In the genomic region with DNA sequence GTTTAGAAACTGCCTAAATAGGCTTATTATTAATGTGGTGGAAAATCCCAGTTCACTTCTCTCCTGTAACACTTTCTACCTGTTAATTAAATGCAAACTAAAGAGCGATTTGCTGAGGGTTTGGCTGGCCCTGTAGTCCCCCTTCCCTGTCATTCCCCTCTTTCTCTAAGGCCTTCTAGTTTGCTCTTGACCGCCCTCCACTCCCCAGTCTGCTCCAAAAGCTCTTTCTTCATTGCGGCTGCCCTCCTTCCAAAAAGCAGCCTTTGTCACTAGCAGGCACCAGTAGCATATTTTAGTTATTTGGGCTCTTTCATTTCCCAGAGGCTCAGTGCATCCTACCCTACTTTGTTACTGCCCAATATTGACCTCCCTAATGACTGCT, we compare ENCODE assay signal across 7 mouse cellular contexts. TPM values are rescaled to one million over a fixed set of nuclear protein-coding genes. Genes with fewer than 3 reads are reported as not detected.
A peak's percentile ranks its signal among the peaks of the same experiment; 100 is the strongest.
DNase-seq lines count a peak whose midpoint lies in the region; ATAC-seq and TF ChIP-seq lines count a peak whose summit lies in the region.

No protein-coding gene starts in this region.

- H3K4me3 ChIP-seq in kidney, postnatal 0 days (replicated peaks; ENCODE audit: low read depth, low read length), result peak overlapping the region; percentile 65; the same call in 1 of the 2 replicates
- no peak overlapping the region for H3K4me3 ChIP-seq in embryonic fibroblast, embryonic 13.5 days (ENCODE audit: insufficient read depth, low read length)
- H3K4me3 ChIP-seq in intestine, embryonic 16.5 days (ENCODE audit: low read length), result peak overlapping the region; percentile 68
- H3K4me3 ChIP-seq in myocyte, result peak overlapping the region; percentile 40

- peak overlapping the region; percentile 94 for H3K4me2 ChIP-seq in kidney, postnatal 0 days (ENCODE audit: low read length)
- peak overlapping the region; percentile 97; the same call in 1 of the 2 replicates for H3K4me2 ChIP-seq in intestine, embryonic 16.5 days (ENCODE audit: low read depth, low read length)
- peak overlapping the region; percentile 72 for H3K4me2 ChIP-seq in myocyte (ENCODE audit: low read depth)

- H3K27ac ChIP-seq in kidney, postnatal 0 days, result peak overlapping the region; percentile 92
- H3K27ac ChIP-seq in embryonic fibroblast, embryonic 13.5 days (ENCODE audit: insufficient read depth, low read length), result 0 out of 2 replicates have a peak overlapping the region, but pooled peaks have one; percentile 9
- H3K27ac ChIP-seq in intestine, embryonic 16.5 days (ENCODE audit: low read length), result no peak overlapping the region

- no peak for TF ChIP-seq CTCF in kidney, postnatal 0 days (IDR thresholded peaks at IDR 0.05; ENCODE audit: low read depth)
- TF ChIP-seq CTCF in embryonic fibroblast, embryonic 13.5 days (IDR thresholded peaks at IDR 0.05; ENCODE audit: borderline replicate concordance, insufficient read depth, low read length), result no peak

- no peak for ATAC-seq in kidney, postnatal 0 days (replicated peaks; ENCODE audit: low FRiP score, low read depth)
- ATAC-seq in intestine, embryonic 16.5 days, result 0 out of 2 replicates have a peak, but pooled peaks have one; percentile 3

- no peak for TF ChIP-seq POLR2A in embryonic fibroblast, embryonic 13.5 days (IDR thresholded peaks at IDR 0.05; ENCODE audit: low read depth, low read length)
- TF ChIP-seq POLR2A in myocyte (IDR thresholded peaks at IDR 0.05; ENCODE audit: insufficient read length, low read depth), result no peak

- H3K9me3 ChIP-seq in kidney, postnatal 0 days (replicated peaks; ENCODE audit: low read length), result no peaks in the 10 kb centered on the region
- H3K9me3 ChIP-seq in intestine, embryonic 16.5 days (ENCODE audit: control insufficient read depth, low read length), result no peaks in the 10 kb centered on the region

- H3K27me3 ChIP-seq in kidney, postnatal 0 days (ENCODE audit: insufficient read depth, low read length), result no peaks in the 10 kb centered on the region
- no peaks in the 10 kb centered on the region for H3K27me3 ChIP-seq in intestine, embryonic 16.5 days (replicated peaks; ENCODE audit: control insufficient read depth, insufficient read depth, low read length)
- no peaks in the 10 kb centered on the region for H3K27me3 ChIP-seq in myocyte (ENCODE audit: control insufficient read depth, insufficient read depth, insufficient read length)

- no peak overlapping the region for H3ac ChIP-seq in myocyte (ENCODE audit: control insufficient read depth, insufficient read length)

- H3K36me3 ChIP-seq in kidney, postnatal 0 days (ENCODE audit: insufficient read depth, low read length), result no peaks in the 10 kb centered on the region
- H3K36me3 ChIP-seq in intestine, embryonic 16.5 days (ENCODE audit: control insufficient read depth, insufficient read depth, low read length), result no peaks in the 10 kb centered on the region
- H3K36me3 ChIP-seq in myocyte (ENCODE audit: control insufficient read depth, insufficient read depth), result no peaks in the 10 kb centered on the region

- no peaks in the 10 kb centered on the region for H3K79me2 ChIP-seq in myocyte (ENCODE audit: control insufficient read depth, insufficient read depth)

- DNase-seq in kidney, postnatal 0 days (ENCODE audit: low spot score), result no peak
- no peak for DNase-seq in kidney, adult 8-10 months
- no peak for DNase-seq in gastrocnemius, adult 18-20 months (ENCODE audit: low spot score)
- DNase-seq in cerebellum, postnatal 10 days, result no peak

- WGBS in kidney, postnatal 0 days, result 44% methylated on average over 3 of the region's 3 CpGs
- 53% methylated on average over 3 of the region's 3 CpGs for WGBS in intestine, embryonic 16.5 days

- H3K9ac ChIP-seq in kidney, postnatal 0 days (ENCODE audit: low read depth, low read length), result no peak overlapping the region
- no peak overlapping the region for H3K9ac ChIP-seq in intestine, embryonic 16.5 days (ENCODE audit: low read depth, low read length)

- H3K4me1 ChIP-seq in kidney, postnatal 0 days (replicated peaks; ENCODE audit: insufficient read depth, low read length), result no peaks in the 10 kb centered on the region
- no peaks in the 10 kb centered on the region for H3K4me1 ChIP-seq in embryonic fibroblast, embryonic 13.5 days (ENCODE audit: control insufficient read depth, insufficient read depth, low read length)
- H3K4me1 ChIP-seq in intestine, embryonic 16.5 days (ENCODE audit: control insufficient read depth, insufficient read depth, low read length), result no peaks in the 10 kb centered on the region

TF ChIP-seq in myocyte, 11 proteins besides CTCF, POLR2A, EP300 and RAD21:
- no peak for TF ChIP-seq REST (IDR thresholded peaks at IDR 0.05; ENCODE audit: insufficient read depth, insufficient read length)
- no peak for TF ChIP-seq CEBPB (IDR thresholded peaks at IDR 0.05; ENCODE audit: insufficient read depth, poor library complexity, severe bottlenecking)
- TF ChIP-seq MYOD1 (IDR thresholded peaks at IDR 0.05; ENCODE audit: control insufficient read depth in 1 of 3, insufficient read length in 2 of 3, low read depth in 2 of 3), result no peak
- no peak for TF ChIP-seq SRF (IDR thresholded peaks at IDR 0.05; ENCODE audit: control insufficient read depth, insufficient read length, low read depth)
- no peak for TF ChIP-seq MAX (IDR thresholded peaks at IDR 0.05; ENCODE audit: low read depth)
- TF ChIP-seq POLR2AphosphoS2 (IDR thresholded peaks at IDR 0.05; ENCODE audit: insufficient read length, low read depth), result no peak
- no peak for TF ChIP-seq USF1 (IDR thresholded peaks at IDR 0.05; ENCODE audit: low read depth)
- no peak for TF ChIP-seq TCF12 (IDR thresholded peaks at IDR 0.05; ENCODE audit: insufficient read depth, poor library complexity, severe bottlenecking)
- no peak for TF ChIP-seq MYOG (IDR thresholded peaks at IDR 0.05; ENCODE audit: control insufficient read depth in 1 of 3, insufficient read depth in 1 of 3, insufficient read length in 2 of 3, low read depth in 2 of 3)
- TF ChIP-seq TCF3 (IDR thresholded peaks at IDR 0.05; ENCODE audit: insufficient read length, low read depth), result no peak
- TF ChIP-seq E2F4 (IDR thresholded peaks at IDR 0.05; ENCODE audit: insufficient read depth), result no peak

RNA-seq across cellular contexts. Expression of a gene that starts 0.7 kb away (rescaled TPM):
- polyA plus RNA-seq in kidney, postnatal 0 days (2015; fragmentation: Nextera tagmentation; extraction: Ambion mirVana), result 14.5 and 15.9 TPM in 2 replicates
- polyA plus RNA-seq in embryonic fibroblast, embryonic 13.5 days (2011; ENCODE audit: insufficient read length, low read depth, missing spikeins), result 8.5 and 10.0 TPM in 2 replicates
- polyA plus RNA-seq in intestine, embryonic 16.5 days (2015; fragmentation: Nextera tagmentation; extraction: Ambion mirVana), result 3.5 and 3.6 TPM in 2 replicates
- 5.3 TPM for polyA plus RNA-seq in myocyte (2012; fragmentation: generic; extraction: Trizol)
- total RNA-seq in gastrocnemius, adult 18-20 months (2021), result 1,000 to 10,000 TPM in 1 of 2 experiments, 100 to 1,000 TPM in 1; 758 to 1,312 TPM
